Mouse (Mus musculus): ENCODE measurements around the gene Gm4131. TPM values are rescaled to one million over a fixed set of nuclear protein-coding genes. Genes with fewer than 3 reads are reported as not detected.

Gene Gm4131
- polyA plus RNA-seq, 1 experiment: not detected

DNA sequence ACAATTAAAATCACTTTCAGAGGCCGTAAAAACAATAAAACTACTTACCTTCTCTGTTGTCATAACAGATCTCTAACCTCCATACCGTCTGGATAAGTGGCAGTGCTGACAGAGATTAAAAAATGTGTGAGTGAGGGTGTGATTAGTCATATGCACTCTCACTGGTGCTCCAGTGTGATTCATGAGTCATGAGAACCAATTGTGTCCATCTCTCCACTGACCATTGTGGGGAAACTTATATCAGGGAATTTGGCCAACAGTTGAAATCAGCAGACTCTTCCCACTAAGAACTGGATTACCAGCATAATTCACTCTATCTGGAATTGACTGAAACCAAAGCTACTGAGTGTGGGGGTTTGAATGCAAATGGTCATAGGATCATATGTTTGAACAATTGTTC, 35.8 kb downstream of the Gm4131 start:
- TF ChIP-seq CTCF (IDR thresholded peaks at IDR 0.05; ENCODE audit: extremely low read depth, insufficient read length, insufficient replicate concordance, low read depth, low read length) (no peak), POLR2A (IDR thresholded peaks at IDR 0.05; ENCODE audit: low read depth, low read length) (no peak)
- no peak overlapping the region for H3K27ac ChIP-seq (ENCODE audit: insufficient read depth, low read depth, low read length)
- H3K36me3 ChIP-seq (ENCODE audit: control insufficient read depth, insufficient read depth, low read length): no peaks in the 10 kb centered on the region
- WGBS: 24% methylated on average over 2 of the region's 2 CpGs
- no peaks in the 10 kb centered on the region for H3K27me3 ChIP-seq (ENCODE audit: control insufficient read depth, insufficient read depth, low read length)
- no peak overlapping the region for H3K4me3 ChIP-seq (ENCODE audit: low read depth, low read length)
- no peaks in the 10 kb centered on the region for H3K4me1 ChIP-seq (ENCODE audit: control insufficient read depth, insufficient read depth, insufficient read length, low read length)

DNA sequence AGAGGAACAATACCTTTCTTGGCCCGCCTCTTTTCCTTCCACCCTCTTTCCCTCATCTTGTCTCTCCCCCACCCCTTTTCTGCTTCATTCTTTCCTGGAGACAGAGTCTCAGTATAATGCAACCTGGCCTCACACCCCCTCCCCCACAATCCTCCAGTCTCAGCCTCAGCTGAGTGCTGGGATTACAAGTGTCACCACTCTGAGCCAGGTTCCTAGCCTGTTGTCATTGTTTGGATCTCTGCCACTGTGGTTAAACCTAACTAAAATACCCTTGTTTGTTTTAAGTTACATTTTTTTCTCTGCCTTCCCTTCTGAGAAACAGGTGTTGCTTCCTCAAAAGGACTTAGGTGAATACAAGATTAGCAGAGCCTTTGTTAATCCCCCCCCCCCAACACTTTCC, 53.9 kb downstream of the Gm4131 start:
- Histone ChIP-seq H3K27ac (ENCODE audit: insufficient read depth, low read depth, low read length) (no peak overlapping the region), H3K27me3 (ENCODE audit: control insufficient read depth, insufficient read depth, low read length) (no peaks in the 10 kb centered on the region), H3K4me3 (ENCODE audit: low read depth, low read length) (no peak overlapping the region), H3K36me3 (ENCODE audit: control insufficient read depth, insufficient read depth, low read length) (no peaks in the 10 kb centered on the region), H3K4me1 (ENCODE audit: control insufficient read depth, insufficient read depth, insufficient read length, low read length) (no peaks in the 10 kb centered on the region)
- no peak for TF ChIP-seq POLR2A (IDR thresholded peaks at IDR 0.05; ENCODE audit: low read depth, low read length)
- TF ChIP-seq CTCF (IDR thresholded peaks at IDR 0.05; ENCODE audit: extremely low read depth, insufficient read length, insufficient replicate concordance, low read depth, low read length): no peak
- 53% methylated on average over 1 of the region's 1 CpGs for WGBS

- WGBS: 61% methylated on average over 3 of the region's 3 CpGs
- Histone ChIP-seq H3K27ac (ENCODE audit: insufficient read depth, low read depth, low read length) (no peak overlapping the region), H3K27me3 (ENCODE audit: control insufficient read depth, insufficient read depth, low read length) (no peaks in the 10 kb centered on the region)
Measured at GRCm38 (mm10) chr14:62509350-62509749, 57.4 kb downstream of the Gm4131 start.

GRCm38 (mm10) chr14:62506261-62506660, 60.5 kb downstream of the Gm4131 start:
- Histone ChIP-seq H3K27me3 (ENCODE audit: control insufficient read depth, insufficient read depth, low read length) (no peaks in the 10 kb centered on the region), H3K36me3 (ENCODE audit: control insufficient read depth, insufficient read depth, low read length) (no peaks in the 10 kb centered on the region), H3K4me3 (ENCODE audit: low read depth, low read length) (no peak overlapping the region), H3K27ac (ENCODE audit: insufficient read depth, low read depth, low read length) (no peak overlapping the region), H3K4me1 (ENCODE audit: control insufficient read depth, insufficient read depth, insufficient read length, low read length) (no peaks in the 10 kb centered on the region)
- TF ChIP-seq CTCF (IDR thresholded peaks at IDR 0.05; ENCODE audit: extremely low read depth, insufficient read length, insufficient replicate concordance, low read depth, low read length): no peak
- no peak for TF ChIP-seq POLR2A (IDR thresholded peaks at IDR 0.05; ENCODE audit: low read depth, low read length)
- WGBS: 61% methylated on average over 3 of the region's 3 CpGs

More at GRCm38 (mm10) chr14:62509350-62509749, 57.4 kb downstream of the Gm4131 start:
- no peaks in the 10 kb centered on the region for H3K4me1 ChIP-seq (ENCODE audit: control insufficient read depth, insufficient read depth, insufficient read length, low read length)
- H3K4me3 ChIP-seq (ENCODE audit: low read depth, low read length): no peak overlapping the region
- TF ChIP-seq POLR2A (IDR thresholded peaks at IDR 0.05; ENCODE audit: low read depth, low read length) (no peak), CTCF (IDR thresholded peaks at IDR 0.05; ENCODE audit: extremely low read depth, insufficient read length, insufficient replicate concordance, low read depth, low read length) (no peak)
- no peaks in the 10 kb centered on the region for H3K36me3 ChIP-seq (ENCODE audit: control insufficient read depth, insufficient read depth, low read length)

GRCm38 (mm10) chr14:62497391-62497790, 69.3 kb downstream of the Gm4131 start:
- H3K4me3 ChIP-seq (ENCODE audit: low read depth, low read length): no peak overlapping the region
- 78% methylated on average over 7 of the region's 7 CpGs for WGBS
- H3K36me3 ChIP-seq (ENCODE audit: control insufficient read depth, insufficient read depth, low read length): no peaks in the 10 kb centered on the region
- no peaks in the 10 kb centered on the region for H3K4me1 ChIP-seq (ENCODE audit: control insufficient read depth, insufficient read depth, insufficient read length, low read length)
- H3K27me3 ChIP-seq (ENCODE audit: control insufficient read depth, insufficient read depth, low read length): no peaks in the 10 kb centered on the region
- TF ChIP-seq POLR2A (IDR thresholded peaks at IDR 0.05; ENCODE audit: low read depth, low read length): no peak
- TF ChIP-seq CTCF (IDR thresholded peaks at IDR 0.05; ENCODE audit: extremely low read depth, insufficient read length, insufficient replicate concordance, low read depth, low read length): no peak
- H3K27ac ChIP-seq (ENCODE audit: insufficient read depth, low read depth, low read length): no peak overlapping the region

DNA sequence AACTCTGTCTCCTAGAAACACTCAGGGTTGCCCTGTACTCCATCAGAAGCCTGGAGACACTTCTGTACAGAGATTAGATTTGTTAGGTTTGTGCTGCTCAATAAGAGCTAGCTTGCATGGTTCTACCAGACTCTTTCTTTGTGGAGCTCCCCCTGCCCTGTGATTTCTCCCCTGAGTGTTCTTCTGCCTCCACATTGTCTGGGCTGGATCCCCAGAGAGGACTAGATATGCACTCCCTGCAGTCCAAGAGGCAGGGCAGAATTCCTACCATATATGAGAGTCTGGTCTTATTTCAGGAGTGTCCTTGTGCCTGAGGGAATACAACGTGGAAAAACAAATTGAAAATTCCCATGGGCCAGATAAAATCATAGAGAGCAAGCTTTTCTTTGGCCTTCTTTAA, 70.2 kb downstream of the Gm4131 start:
- WGBS: 45% methylated on average over 1 of the region's 1 CpGs
- no peak overlapping the region for H3K27ac ChIP-seq (ENCODE audit: insufficient read depth, low read depth, low read length)
- H3K4me3 ChIP-seq (ENCODE audit: low read depth, low read length): no peak overlapping the region

GRCm38 (mm10) chr14:62493456-62493855, 73.3 kb downstream of the Gm4131 start:
- WGBS: 77% methylated on average over 5 of the region's 5 CpGs
- no peaks in the 10 kb centered on the region for H3K36me3 ChIP-seq (ENCODE audit: control insufficient read depth, insufficient read depth, low read length)
- H3K4me3 ChIP-seq (ENCODE audit: low read depth, low read length): no peak overlapping the region
- no peaks in the 10 kb centered on the region for H3K4me1 ChIP-seq (ENCODE audit: control insufficient read depth, insufficient read depth, insufficient read length, low read length)
- H3K27me3 ChIP-seq (ENCODE audit: control insufficient read depth, insufficient read depth, low read length): no peaks in the 10 kb centered on the region
- no peak for TF ChIP-seq POLR2A (IDR thresholded peaks at IDR 0.05; ENCODE audit: low read depth, low read length)
- no peak for TF ChIP-seq CTCF (IDR thresholded peaks at IDR 0.05; ENCODE audit: extremely low read depth, insufficient read length, insufficient replicate concordance, low read depth, low read length)
- no peak overlapping the region for H3K27ac ChIP-seq (ENCODE audit: insufficient read depth, low read depth, low read length)

More for the DNA sequence above, 70.2 kb downstream of the Gm4131 start:
- TF ChIP-seq POLR2A (IDR thresholded peaks at IDR 0.05; ENCODE audit: low read depth, low read length) (no peak), CTCF (IDR thresholded peaks at IDR 0.05; ENCODE audit: extremely low read depth, insufficient read length, insufficient replicate concordance, low read depth, low read length) (no peak)
- Histone ChIP-seq H3K36me3 (ENCODE audit: control insufficient read depth, insufficient read depth, low read length) (no peaks in the 10 kb centered on the region), H3K27me3 (ENCODE audit: control insufficient read depth, insufficient read depth, low read length) (no peaks in the 10 kb centered on the region), H3K4me1 (ENCODE audit: control insufficient read depth, insufficient read depth, insufficient read length, low read length) (no peaks in the 10 kb centered on the region)

Data from small intestine, adult 2 months (tissue).